Mouse (Mus musculus) embryonic facial prominence, embryonic 10.5 days (tissue): ENCODE measurements around the gene Tmed1. TPM values are rescaled to one million over a fixed set of nuclear protein-coding genes. Genes with fewer than 3 reads are reported as not detected.

Source experiments
- DNase-seq: peaks from one replicate; pipeline ENCODE4 v3.0.0-alpha.2; 2017; ENCODE audit warnings: low spot score
- H3K27ac ChIP-seq: fragments of 300-500 bp; sonication (generic); replicated peaks from 2 replicates; pipeline ENCODE4 v1.5.1; 2016; ENCODE audit warnings: mild to moderate bottlenecking
- H3K27me3 ChIP-seq: fragments of 300-500 bp; sonication (generic); replicated peaks from 2 replicates; pipeline ENCODE4 v1.6.1; 2016; ENCODE audit warnings: low read depth, mild to moderate bottlenecking; ENCODE audit not compliant: poor library complexity, severe bottlenecking
- H3K36me3 ChIP-seq: fragments of 300-500 bp; sonication (generic); replicated peaks from 2 replicates; pipeline ENCODE4 v1.6.1; 2016; ENCODE audit warnings: mild to moderate bottlenecking, moderate library complexity
- H3K4me1 ChIP-seq: fragments of 300-500 bp; sonication (generic); 2 replicates; pipeline ENCODE4 v1.6.1; 2016
- H3K4me3 ChIP-seq: fragments of 300-500 bp; sonication (generic); 2 replicates; pipeline ENCODE4 v1.5.1; 2016; ENCODE audit warnings: mild to moderate bottlenecking, moderate library complexity
- H3K9me3 ChIP-seq: fragments of 300-500 bp; sonication (generic); 2 replicates; pipeline ENCODE4 v1.6.1; 2016; ENCODE audit warnings: mild to moderate bottlenecking
- WGBS: fragments of 180-500 bp; shearing (Covaris S2); methylation state at CpG from one replicate; pipeline ENCODE4 v1.1.7; 2016; 5-methylcytosine and 5-hydroxymethylcytosine counted together
- microRNA-seq: library from miRNA; unstranded; fragments of <30 nt; microRNA quantifications from one replicate; pipeline ENCODE4, GENCODE M21; 2017
- polyA plus RNA-seq: library from polyadenylated mRNA; unstranded; fragments of >200 nt; fragmentation: Nextera tagmentation; extraction: Ambion mirVana; gene quantifications from 2 replicates; pipeline ENCODE4 v1.2.1, GENCODE M21; 2016

The Tmed1 gene
- polyA plus RNA-seq, 1 experiment from 2014 or later, result 119 TPM

- H3K27me3 ChIP-seq, result no peaks in the 10 kb centered on the region
- WGBS, result 88% methylated on average over 3 of the region's 3 CpGs
- no peak overlapping the region for H3K27ac ChIP-seq
Measured at GRCm38 (mm10) chr9:21458821-21459220, 51.2 kb downstream of the Tmed1 start.

More at GRCm38 (mm10) chr9:21458821-21459220, 51.2 kb downstream of the Tmed1 start:
- Histone ChIP-seq H3K36me3 (peaks cover 28% of the 10 kb centered on the region), H3K9me3 (no peaks in the 10 kb centered on the region), H3K4me3 (no peak overlapping the region), H3K4me1 (peaks cover 12% of the 10 kb centered on the region)
- DNase-seq, result no peak

Small RNA genes lying within 50 kb of the gene (microRNA-seq; reads per million reads assigned to microRNA genes)
- gene Mir199a-1, result 8.5 reads per million, percentile 20 among the genes with 10 or more reads in this experiment

Other genes with a start within 250 kb of the Tmed1 start
- gene Atg4d, start 245.0 kb downstream of the Tmed1 start, polyA plus RNA-seq, result 37.8 and 41.3 TPM in 2 replicates
- 16.2 and 18.0 TPM in 2 replicates for gene Kri1, start 222.3 kb downstream of the Tmed1 start, polyA plus RNA-seq
- gene Cdkn2d, start 218.8 kb downstream of the Tmed1 start, polyA plus RNA-seq, result 40.9 and 45.1 TPM in 2 replicates
- gene Ap1m2, start 197.9 kb downstream of the Tmed1 start, polyA plus RNA-seq, result 16.8 and 18.6 TPM in 2 replicates
- gene Slc44a2, start 189.6 kb downstream of the Tmed1 start, polyA plus RNA-seq, result 86.8 and 92.7 TPM in 2 replicates
- gene Ilf3, start 142.4 kb downstream of the Tmed1 start, polyA plus RNA-seq, result 341 and 343 TPM in 2 replicates
- 64.0 and 71.1 TPM in 2 replicates for gene Qtrt1, start 98.4 kb downstream of the Tmed1 start, polyA plus RNA-seq
- 72.9 and 73.7 TPM in 2 replicates for gene Dnm2, start 85.3 kb downstream of the Tmed1 start, polyA plus RNA-seq
- gene AB124611, start 15.9 kb upstream of the Tmed1 start, polyA plus RNA-seq, result 4.7 and 4.9 TPM in 2 replicates
- 73.1 and 84.1 TPM in 2 replicates for gene Carm1, start 36.6 kb upstream of the Tmed1 start, polyA plus RNA-seq
- gene Timm29, start 82.5 kb upstream of the Tmed1 start, polyA plus RNA-seq, result 32.0 and 32.7 TPM in 2 replicates
- gene Yipf2, start 82.6 kb upstream of the Tmed1 start, polyA plus RNA-seq, result 19.0 and 21.2 TPM in 2 replicates
- gene Smarca4, start 105.9 kb upstream of the Tmed1 start, polyA plus RNA-seq, result 157 and 165 TPM in 2 replicates
- 51.6 and 55.9 TPM in 2 replicates for gene Ldlr, start 213.2 kb upstream of the Tmed1 start, polyA plus RNA-seq